Mouse (Mus musculus): ENCODE data around the gene Coro2a.
"Not testable (repeated sequence)": the region's sequence is repeated elsewhere in the genome, so short reads cannot be mapped to it uniquely, and the experiment has no call there.

The Coro2a gene

DNA sequence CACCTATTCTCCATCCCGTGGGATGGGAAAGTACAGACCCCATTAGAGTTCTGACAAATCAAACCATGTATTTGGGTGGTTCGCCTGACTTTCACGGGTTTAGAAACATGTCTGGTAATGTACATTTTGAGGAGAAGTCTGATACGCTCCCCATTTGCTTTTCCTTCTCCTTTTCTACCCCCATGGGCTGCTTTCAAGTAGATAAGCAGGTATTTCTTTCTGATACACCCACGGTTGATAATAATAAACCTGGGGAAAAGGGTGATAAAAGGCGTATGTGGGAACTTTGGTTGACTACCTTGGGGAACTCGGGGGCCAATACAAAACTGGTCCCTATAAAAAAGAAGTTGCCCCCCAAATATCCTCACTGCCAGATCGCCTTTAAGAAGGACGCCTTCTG lies 20.0 kb downstream of the Coro2a start:
- DNase-seq: not testable (repeated sequence)

- DNase-seq: not testable (repeated sequence)
Observed at GRCm38 (mm10) chr4:46581577-46581976, 20.4 kb downstream of the Coro2a start.

DNA sequence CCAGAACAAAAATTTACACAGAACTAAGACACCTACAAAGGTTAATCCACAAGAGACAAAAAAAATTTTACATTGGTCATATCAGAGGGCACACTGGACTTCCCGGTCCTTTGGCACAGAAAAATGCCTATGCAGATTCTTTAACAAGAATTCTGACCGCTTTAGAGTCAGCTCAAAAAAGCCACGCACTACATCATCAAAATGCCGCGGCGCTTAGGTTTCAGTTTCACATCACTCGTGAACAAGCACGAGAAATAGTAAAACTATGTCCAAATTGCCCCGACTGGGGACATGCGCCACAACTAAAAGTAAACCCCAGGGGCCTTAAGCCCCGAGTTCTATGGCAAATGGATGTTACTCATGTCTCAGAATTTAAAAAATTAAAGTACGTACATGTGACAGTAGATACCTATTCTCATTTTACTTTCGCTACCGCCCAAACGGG lies 21.2 kb downstream of the Coro2a start:
- not testable (repeated sequence) for DNase-seq

GRCm38 (mm10) chr4:46578796-46579346 lies 23.1 kb downstream of the Coro2a start:
- DNase-seq: not testable (repeated sequence)

DNA sequence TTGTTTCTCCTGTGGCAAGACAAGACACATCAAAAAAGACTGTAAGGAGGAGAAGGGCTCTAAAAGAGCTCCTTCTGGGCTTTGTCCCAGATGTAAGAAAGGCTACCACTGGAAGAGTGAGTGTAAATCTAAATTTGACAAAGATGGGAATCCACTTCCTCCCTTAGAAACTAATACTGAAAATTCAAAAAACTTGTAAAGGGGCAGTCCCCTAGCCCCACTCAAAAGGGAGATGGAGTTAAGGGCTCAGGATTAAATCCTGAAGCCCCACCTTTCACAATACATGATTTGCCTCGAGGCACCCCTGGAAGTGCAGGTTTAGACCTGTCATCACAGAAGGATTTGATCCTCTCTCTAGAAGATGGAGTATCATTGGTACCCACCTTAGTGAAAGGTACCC lies 23.8 kb downstream of the Coro2a start:
- no peak for DNase-seq

DNA sequence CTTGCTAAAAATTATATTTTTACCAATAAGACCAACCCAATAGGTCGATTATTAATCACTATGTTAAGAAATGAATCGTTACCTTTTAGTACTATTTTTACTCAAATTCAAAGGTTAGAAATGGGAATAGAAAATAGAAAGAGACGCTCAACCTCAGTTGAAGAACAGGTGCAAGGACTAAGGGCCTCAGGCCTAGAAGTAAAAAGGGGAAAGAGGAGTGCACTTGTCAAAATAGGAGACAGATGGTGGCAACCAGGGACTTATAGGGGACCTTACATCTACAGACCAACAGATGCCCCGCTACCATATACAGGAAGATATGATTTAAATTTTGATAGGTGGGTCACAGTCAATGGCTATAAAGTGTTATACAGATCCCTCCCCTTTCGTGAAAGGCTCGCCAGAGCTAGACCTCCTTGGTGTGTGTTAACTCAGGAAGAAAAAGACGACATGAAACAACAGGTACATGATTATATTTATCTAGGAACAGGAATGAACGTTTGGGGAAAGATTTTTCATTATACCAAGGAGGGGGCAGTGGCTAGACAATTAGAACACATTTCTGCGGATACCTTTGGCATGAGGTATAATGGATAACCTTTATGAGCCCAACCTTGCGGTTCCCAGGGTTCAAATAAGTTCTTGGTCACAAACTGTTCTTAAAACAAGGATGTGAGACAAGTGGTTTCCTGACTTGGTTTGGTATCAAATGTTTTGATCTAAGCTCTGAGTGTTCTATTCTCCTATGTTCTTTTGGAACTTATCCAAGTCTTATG lies 26.3 kb downstream of the Coro2a start:
- not testable (repeated sequence) for DNase-seq

GRCm38 (mm10) chr4:46574841-46575240 lies 27.2 kb downstream of the Coro2a start:
- DNase-seq: no peak

GRCm38 (mm10) chr4:46574024-46574753 lies 27.8 kb downstream of the Coro2a start:
- DNase-seq: no peak

DNA sequence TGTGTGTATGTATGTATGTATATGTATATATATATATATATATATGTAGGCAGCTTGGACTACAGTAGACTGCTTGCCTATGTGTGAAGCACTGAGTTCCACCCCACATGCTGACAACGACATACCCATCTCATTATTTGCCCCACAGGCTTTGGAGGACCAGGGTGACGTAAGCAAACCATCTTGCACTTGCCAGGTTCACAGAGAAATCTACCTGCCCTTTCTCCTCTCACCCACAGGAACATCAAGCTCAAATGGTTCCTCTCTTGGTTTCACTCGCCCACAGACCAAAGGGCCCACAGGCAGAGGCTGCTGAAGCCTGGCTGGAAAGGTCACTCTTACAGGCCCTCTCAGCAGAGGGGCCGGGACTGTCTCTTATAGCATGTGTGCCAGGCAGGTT lies 29.4 kb downstream of the Coro2a start:
- no peak for DNase-seq

DNA sequence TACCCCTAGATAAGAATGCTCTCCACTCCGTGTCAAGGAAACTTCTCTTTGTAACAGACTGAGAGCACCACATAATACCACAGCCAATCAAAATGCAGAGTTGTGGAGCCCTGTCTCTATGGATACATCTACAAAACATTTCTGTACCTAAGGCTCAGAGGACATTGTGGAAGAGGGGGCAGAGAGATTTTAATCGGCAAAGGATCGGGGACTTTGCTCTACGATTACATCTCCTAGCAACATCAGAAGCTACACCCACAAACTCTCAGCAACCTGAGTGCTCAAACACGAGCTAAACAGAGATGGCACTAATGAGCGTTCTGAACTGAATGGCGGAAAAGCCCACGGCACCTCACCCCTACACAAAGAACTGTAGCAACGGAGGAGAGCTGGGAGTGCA lies 30.3 kb downstream of the Coro2a start:
- DNase-seq: no peak

DNA sequence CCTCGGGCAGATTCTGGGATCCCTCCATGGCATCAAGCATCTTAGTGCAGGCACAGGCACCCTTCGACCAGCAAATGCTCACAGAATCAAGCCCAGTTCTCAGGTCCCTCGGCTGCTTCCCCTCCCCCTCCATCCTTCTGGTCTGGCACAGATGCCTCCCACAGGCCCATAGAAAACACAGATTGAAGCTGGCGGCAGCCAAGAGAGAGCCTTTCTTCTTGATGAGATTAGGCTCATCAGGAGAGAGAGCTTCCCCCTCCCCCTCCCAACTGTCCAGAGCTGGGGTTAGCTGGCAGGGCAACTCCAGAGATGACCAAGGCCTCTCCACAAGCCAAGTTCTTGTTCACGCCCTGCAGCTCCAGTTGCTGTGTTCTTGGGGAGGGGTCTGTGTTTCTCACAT lies 32.3 kb downstream of the Coro2a start:
- DNase-seq: no peak

GRCm38 (mm10) chr4:46568169-46568568 lies 33.8 kb downstream of the Coro2a start:
- DNase-seq: no peak

DNA sequence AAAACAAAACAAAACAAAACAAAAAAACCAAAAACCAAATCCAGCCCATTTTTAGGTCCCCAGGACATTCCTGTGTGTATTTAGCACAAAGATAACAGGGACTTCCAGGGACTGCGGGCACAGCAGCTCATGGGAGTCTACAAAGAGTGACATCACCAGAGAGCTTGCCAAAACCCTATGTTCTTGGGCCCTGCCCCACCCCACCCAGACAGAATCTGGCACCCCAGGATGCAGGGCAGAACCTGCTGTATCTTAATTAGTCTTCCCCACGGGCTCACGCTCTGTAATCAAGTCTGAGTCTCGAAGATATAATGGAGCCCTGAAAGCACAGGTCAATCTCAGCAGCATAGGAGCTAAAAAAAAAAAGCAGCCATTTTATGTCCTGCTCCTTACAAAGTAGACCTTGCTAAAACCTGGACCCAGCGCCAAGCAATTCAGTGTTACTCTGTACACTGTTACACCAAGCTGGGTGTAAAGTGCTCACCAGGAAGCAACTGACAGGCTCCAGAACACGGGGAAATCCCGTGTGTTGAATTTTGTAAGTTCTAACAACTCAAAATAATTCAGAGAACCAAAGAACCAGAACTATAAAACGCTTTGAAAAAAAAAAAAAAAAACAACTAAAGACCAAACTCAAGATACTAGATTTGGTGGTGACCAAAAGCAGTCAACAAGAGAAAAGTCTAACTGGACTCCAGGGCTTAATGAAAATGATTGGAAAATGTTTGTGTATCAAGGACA lies 34.9 kb downstream of the Coro2a start:
- no peak for DNase-seq

DNA sequence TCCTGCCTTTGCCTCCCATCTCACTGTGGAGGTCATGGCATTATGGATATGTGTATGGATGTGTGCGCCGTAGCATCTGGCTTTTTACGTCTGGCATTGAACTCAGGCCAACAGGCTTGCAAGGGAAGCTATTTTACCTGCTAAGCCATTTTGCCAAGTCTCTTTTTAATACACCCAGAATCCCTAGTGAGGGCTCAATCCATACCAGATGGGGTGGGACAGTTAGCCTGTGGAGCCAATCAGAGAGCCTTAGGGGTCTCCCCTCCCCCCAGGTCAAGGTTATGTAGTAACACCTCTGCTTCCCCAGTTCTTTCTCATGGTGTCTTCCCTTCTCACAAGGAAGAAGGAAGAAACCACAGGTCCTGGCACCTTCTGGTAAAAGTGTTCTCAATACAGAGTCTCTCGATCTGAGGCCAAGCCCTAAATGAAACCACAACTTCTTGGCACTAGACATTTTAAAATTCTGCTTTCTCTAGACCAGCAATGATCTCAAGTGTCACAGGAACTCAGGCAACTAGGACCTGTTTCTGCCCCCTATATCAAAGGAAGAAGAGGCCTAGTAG lies 36.5 kb downstream of the Coro2a start:
- DNase-seq: no peak

GRCm38 (mm10) chr4:46564247-46564646 lies 37.8 kb downstream of the Coro2a start:
- DNase-seq: no peak

DNA sequence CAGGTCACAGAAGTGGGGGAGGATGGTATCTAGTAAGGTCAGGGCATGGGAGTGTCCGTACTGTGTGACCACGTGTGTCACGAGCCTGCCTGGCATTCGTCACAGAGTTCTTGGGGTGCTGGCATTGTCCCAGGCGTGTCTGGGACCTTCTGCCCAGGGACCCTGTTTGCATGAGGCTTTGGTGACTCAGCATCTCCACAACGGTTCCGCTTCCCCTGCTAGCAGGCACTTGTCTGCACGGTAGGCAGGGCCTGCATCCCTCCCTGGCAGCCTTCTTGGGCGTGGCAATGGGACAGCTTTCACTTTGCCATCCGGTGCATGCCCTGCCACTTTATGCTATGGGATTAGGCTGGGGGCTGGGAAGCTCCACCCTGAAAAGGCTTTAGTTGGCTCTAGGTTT lies 38.2 kb downstream of the Coro2a start:
- DNase-seq: peak in 1 of 2 experiments; percentile 52

- no peak for DNase-seq
Observed at GRCm38 (mm10) chr4:46562841-46563240, 39.2 kb downstream of the Coro2a start.

- no peak for DNase-seq
Observed at GRCm38 (mm10) chr4:46562037-46562436, 40.0 kb downstream of the Coro2a start.

DNA sequence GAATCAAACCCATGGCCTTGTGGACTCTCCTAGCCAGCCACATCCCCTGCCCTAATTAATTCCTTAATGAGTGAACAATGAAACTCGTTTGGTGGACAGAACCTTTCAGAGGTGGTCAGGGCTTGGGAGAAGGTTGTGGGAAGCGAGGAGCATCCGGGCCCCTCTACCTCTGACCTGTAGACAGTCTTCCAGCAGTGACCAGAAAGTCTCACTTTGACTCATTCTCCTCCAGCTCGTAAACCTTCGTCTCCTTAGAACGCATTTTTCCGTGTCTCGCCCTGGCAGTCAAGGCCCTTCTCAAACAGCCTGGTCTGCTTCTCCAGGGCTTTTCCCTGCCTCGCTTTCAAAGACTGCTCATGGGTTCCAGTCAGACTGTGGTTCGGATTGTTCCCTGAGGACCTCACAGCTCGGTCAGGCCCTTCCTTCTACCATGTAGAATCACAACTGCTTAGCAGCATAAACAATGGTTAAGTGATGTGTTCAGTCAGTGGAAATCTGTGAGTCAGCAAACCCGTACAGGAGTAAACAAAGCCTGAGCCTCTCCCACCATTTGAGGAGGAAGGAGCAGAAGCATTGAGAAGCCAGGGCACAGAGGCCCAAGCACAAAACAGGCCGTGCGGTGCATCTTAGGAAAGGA lies 41.8 kb downstream of the Coro2a start:
- DNase-seq: no peak

- DNase-seq: no peak
Observed at GRCm38 (mm10) chr4:46558672-46559667, 43.0 kb downstream of the Coro2a start.

- no peak for DNase-seq
Observed at GRCm38 (mm10) chr4:46556933-46557332, 45.1 kb downstream of the Coro2a start.

All from kidney, postnatal 25 days (tissue).